Mouse (Mus musculus) midbrain, embryonic 14.5 days (tissue): ENCODE measurements around the gene Cog4. TPM values are rescaled to one million over a fixed set of nuclear protein-coding genes. Genes with fewer than 3 reads are reported as not detected.

Source experiments
- ATAC-seq: fragments of 200-750 bp; cut with Nextera tagmentation; 2 replicates; pipeline ENCODE4 v1.8.0; 2017; ENCODE audit warnings: moderate number of reproducible peaks, moderate library complexity; ENCODE audit not compliant: low FRiP score, low TSS enrichment
- DNase-seq: peaks from one replicate; pipeline ENCODE4 v3.0.0-alpha.2; 2015
- H3K27ac ChIP-seq: fragments of 300-500 bp; sonication (generic); replicated peaks from 2 replicates; pipeline ENCODE4 v1.5.1; 2014; ENCODE audit warnings: mild to moderate bottlenecking, low read depth, low read length, moderate library complexity
- H3K27me3 ChIP-seq: fragments of 300-500 bp; sonication (generic); 2 replicates; pipeline ENCODE4 v1.6.1; 2014; ENCODE audit warnings: low read length, control low read depth, mixed read lengths; ENCODE audit not compliant: control insufficient read depth, insufficient read depth
- H3K36me3 ChIP-seq: fragments of 300-500 bp; sonication (generic); 2 replicates; pipeline ENCODE4 v1.6.1; 2014; ENCODE audit warnings: low read length, control low read depth; ENCODE audit not compliant: control insufficient read depth, insufficient read depth
- H3K4me1 ChIP-seq: fragments of 300-500 bp; sonication (generic); 2 replicates; pipeline ENCODE4 v1.6.1; 2014; ENCODE audit warnings: mild to moderate bottlenecking, antibody characterized with exemption, low read length, control low read depth; ENCODE audit not compliant: control insufficient read depth, insufficient read depth
- H3K4me2 ChIP-seq: fragments of 300-500 bp; sonication (generic); 2 replicates; pipeline ENCODE4 v1.6.1; 2014; ENCODE audit warnings: mild to moderate bottlenecking, low read length, moderate library complexity
- H3K4me3 ChIP-seq: fragments of 300-500 bp; sonication (generic); replicated peaks from 2 replicates; pipeline ENCODE4 v1.5.1; 2014; ENCODE audit warnings: low read depth, low read length
- H3K9ac ChIP-seq: fragments of 300-500 bp; sonication (generic); replicated peaks from 2 replicates; pipeline ENCODE4 v1.6.1; 2014; ENCODE audit warnings: mild to moderate bottlenecking, low read length, moderate library complexity
- H3K9me3 ChIP-seq: fragments of 300-500 bp; sonication (generic); 2 replicates; pipeline ENCODE4 v1.6.1; 2016; ENCODE audit warnings: low read length, control low read depth, mixed read lengths; ENCODE audit not compliant: control insufficient read depth
- whole genome bisulfite sequencing: fragments of 180-500 bp; shearing (Covaris S2); extraction: QIAGEN DNeasy Blood & Tissue Kit; methylation state at CpG from one replicate; pipeline ENCODE4 v1.1.7; 2014; 5-methylcytosine and 5-hydroxymethylcytosine counted together
- polyA plus RNA-seq: library from polyadenylated mRNA; unstranded; fragments of >200 nt; fragmentation: Nextera tagmentation; extraction: Ambion mirVana; gene quantifications from 2 replicates; pipeline ENCODE4 v1.2.1, GENCODE M21; 2014

Gene Cog4
- polyA plus RNA-seq, 1 experiment from 2014 or later, result 70.0 TPM

DNA sequence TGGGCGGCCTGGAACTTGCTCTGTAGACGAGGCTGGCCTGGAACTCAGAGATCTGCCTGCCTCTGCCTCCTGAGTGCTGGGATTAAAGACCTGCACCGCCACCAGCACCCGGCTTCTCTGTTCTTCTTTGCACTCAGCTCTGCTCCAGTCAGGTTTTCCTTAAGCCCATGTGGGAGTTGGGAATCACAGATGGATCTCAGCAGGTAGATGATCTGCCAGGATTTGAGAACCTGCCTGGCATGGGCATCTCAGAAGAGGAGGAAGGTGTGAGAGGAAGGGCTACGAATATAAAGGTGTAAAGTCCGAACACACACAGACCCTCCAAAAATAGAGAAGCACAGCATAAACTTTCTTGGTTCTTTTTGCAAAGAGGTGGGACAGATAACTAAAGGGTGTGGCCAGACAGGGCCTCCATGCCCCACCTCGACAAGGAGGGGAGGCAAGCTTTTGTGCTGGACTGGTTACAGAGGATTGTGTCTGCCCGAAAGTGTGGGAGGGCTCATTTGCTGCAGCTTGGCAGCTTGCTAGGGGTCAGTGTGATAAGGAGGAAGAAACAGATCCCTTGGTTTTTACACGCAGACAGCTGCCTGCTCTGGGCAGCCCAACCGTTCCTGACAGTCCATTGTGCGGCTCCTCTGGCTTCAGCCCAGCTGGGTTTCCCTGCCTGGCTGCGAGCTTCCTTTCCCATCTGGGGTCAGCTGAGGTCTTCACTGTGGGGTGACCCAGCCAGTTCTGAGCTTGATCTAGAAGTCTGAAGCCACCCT, 85.0 kb downstream of the Cog4 start:
- ATAC-seq, result no peak
- H3K9ac ChIP-seq, result no peak overlapping the region
- no peak overlapping the region for H3K4me3 ChIP-seq
- no peak for DNase-seq
- WGBS, result 81% methylated on average over 12 of the region's 12 CpGs
- H3K27me3 ChIP-seq, result no peaks in the 10 kb centered on the region
- H3K4me1 ChIP-seq, result no peaks in the 10 kb centered on the region
- H3K9me3 ChIP-seq, result no peaks in the 10 kb centered on the region
- H3K27ac ChIP-seq, result no peak overlapping the region
- H3K4me2 ChIP-seq, result no peak overlapping the region
- no peaks in the 10 kb centered on the region for H3K36me3 ChIP-seq

Other genes starting within 250 kb of the Cog4 start
- gene Vac14, start 228.0 kb upstream of the Cog4 start, polyA plus RNA-seq, result 31.7 and 32.5 TPM in 2 replicates
- gene Mtss1l, start 125.1 kb upstream of the Cog4 start, polyA plus RNA-seq, result 27.5 and 31.4 TPM in 2 replicates
- 0.34 and 3.9 TPM in 2 replicates for gene Il34, start 40.7 kb upstream of the Cog4 start, polyA plus RNA-seq
- 72.3 and 114 TPM in 2 replicates for gene Sf3b3, start 187 bp downstream of the Cog4 start, polyA plus RNA-seq
- 4.9 and 6.4 TPM in 2 replicates for gene Fuk, start 55.9 kb downstream of the Cog4 start, polyA plus RNA-seq
- gene St3gal2, start 73.3 kb downstream of the Cog4 start, polyA plus RNA-seq, result 16.5 and 18.0 TPM in 2 replicates
- gene Ddx19a, start 151.2 kb downstream of the Cog4 start, polyA plus RNA-seq, result 11.5 and 15.7 TPM in 2 replicates
- gene Ddx19b, start 185.2 kb downstream of the Cog4 start, polyA plus RNA-seq, result 5.0 and 7.5 TPM in 2 replicates
- gene Aars, start 186.5 kb downstream of the Cog4 start, polyA plus RNA-seq, result 73.1 and 75.9 TPM in 2 replicates
- not detected in 2 replicates for gene Exosc6, start 209.7 kb downstream of the Cog4 start, polyA plus RNA-seq
- 0.09 and 0.34 TPM in 2 replicates for gene Clec18a, start 245.8 kb downstream of the Cog4 start, polyA plus RNA-seq
- gene Pdpr, start 248.0 kb downstream of the Cog4 start, polyA plus RNA-seq, result 6.9 TPM in 2 replicates